Mouse (Mus musculus): ENCODE measurements at regions not wholly inside any gene's neighbourhood (a gene's known extent, or its start where the extent isn't known, plus 50 kb on each side); places are given as distances from the start of the nearest gene placed in this dataset.
A peak's percentile ranks its signal among the peaks of the same experiment; 100 is the strongest.

- H3K9me3 ChIP-seq (replicated peaks): peaks cover 4% of the 10 kb centered on the region; the same call in 1 of the 2 replicates
- WGBS: 70% methylated on average over 4 of the region's 4 CpGs
These were observed 157.5 kb downstream of the Tpra1 start for GRCm38 (mm10) chr6:89059431-89059975.

DNA sequence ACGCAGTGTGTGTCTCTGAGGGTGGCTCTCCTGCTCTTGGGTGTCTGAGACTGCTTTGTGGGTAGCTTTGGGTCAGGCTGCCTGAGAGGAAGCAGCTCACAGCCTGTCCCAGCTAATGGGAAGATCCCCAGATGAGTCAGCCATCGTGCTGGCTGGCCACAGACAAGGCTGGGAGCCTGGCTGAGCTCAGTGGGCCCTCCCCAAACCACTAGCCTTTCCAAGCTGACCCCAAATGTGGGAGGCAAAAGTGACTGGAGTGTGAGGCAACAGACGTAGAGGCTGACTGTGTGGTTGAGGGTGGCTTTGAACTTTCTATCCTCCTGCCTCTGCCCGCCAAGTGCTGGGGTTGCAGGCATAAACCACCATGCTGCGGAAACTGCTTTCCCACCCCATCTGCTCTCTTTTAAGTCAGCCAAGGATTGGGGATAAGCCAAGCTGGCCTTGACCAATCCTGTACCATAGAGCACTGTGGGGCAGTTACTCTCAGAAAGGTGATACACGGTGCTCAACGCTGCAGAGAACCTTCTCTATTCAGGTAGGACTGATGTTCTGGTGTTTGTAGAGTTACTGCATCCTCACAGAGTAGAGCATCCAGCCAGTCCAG, 163.0 kb downstream of the Tpra1 start:
- no peak for ATAC-seq (ENCODE audit: insufficient number of reproducible peaks, low FRiP score)
- Histone ChIP-seq H3K4me1 (replicated peaks) (no peaks in the 10 kb centered on the region), H3K36me3 (no peaks in the 10 kb centered on the region), H3K27ac (ENCODE audit: poor library complexity, severe bottlenecking) (no peak overlapping the region), H3K27me3 (replicated peaks) (no peaks in the 10 kb centered on the region), H3K9ac (no peak overlapping the region), H3K4me3 (no peak overlapping the region), H3K4me2 (no peak overlapping the region), H3K9me3 (replicated peaks) (peaks cover 11% of the 10 kb centered on the region)
- WGBS: 74% methylated on average over 7 of the region's 7 CpGs

More at GRCm38 (mm10) chr6:89059431-89059975, 157.5 kb downstream of the Tpra1 start:
- H3K27me3 ChIP-seq (replicated peaks): no peaks in the 10 kb centered on the region
- H3K36me3 ChIP-seq: no peaks in the 10 kb centered on the region
- H3K4me2 ChIP-seq: no peak overlapping the region
- ATAC-seq (ENCODE audit: insufficient number of reproducible peaks, low FRiP score): no peak
- no peaks in the 10 kb centered on the region for H3K4me1 ChIP-seq (replicated peaks)
- no peak overlapping the region for H3K4me3 ChIP-seq
- no peak overlapping the region for H3K9ac ChIP-seq
- no peak overlapping the region for H3K27ac ChIP-seq (ENCODE audit: poor library complexity, severe bottlenecking)

- ATAC-seq (ENCODE audit: insufficient number of reproducible peaks, low FRiP score): no peak
These were observed 164.5 kb downstream of the Tpra1 start for GRCm38 (mm10) chr6:89066588-89066987.

GRCm38 (mm10) chr6:89068286-89068685, 166.2 kb downstream of the Tpra1 start:
- Histone ChIP-seq H3K9ac (no peak overlapping the region), H3K4me3 (no peak overlapping the region), H3K4me2 (no peak overlapping the region), H3K27ac (ENCODE audit: poor library complexity, severe bottlenecking) (no peak overlapping the region), H3K27me3 (replicated peaks) (no peaks in the 10 kb centered on the region), H3K36me3 (no peaks in the 10 kb centered on the region), H3K4me1 (replicated peaks) (no peaks in the 10 kb centered on the region), H3K9me3 (replicated peaks) (peaks cover 7% of the 10 kb centered on the region)
- ATAC-seq (ENCODE audit: insufficient number of reproducible peaks, low FRiP score): no peak
- WGBS: 86% methylated on average over 5 of the region's 5 CpGs

More at GRCm38 (mm10) chr6:89066588-89066987, 164.5 kb downstream of the Tpra1 start:
- Histone ChIP-seq H3K4me3 (no peak overlapping the region), H3K9me3 (replicated peaks) (peaks cover 7% of the 10 kb centered on the region), H3K4me1 (replicated peaks) (no peaks in the 10 kb centered on the region), H3K27ac (ENCODE audit: poor library complexity, severe bottlenecking) (no peak overlapping the region), H3K27me3 (replicated peaks) (no peaks in the 10 kb centered on the region), H3K4me2 (no peak overlapping the region), H3K36me3 (no peaks in the 10 kb centered on the region), H3K9ac (no peak overlapping the region)
- WGBS: 76% methylated on average over 5 of the region's 5 CpGs

- Histone ChIP-seq H3K27ac (ENCODE audit: poor library complexity, severe bottlenecking) (no peak overlapping the region), H3K9me3 (replicated peaks) (peaks cover 7% of the 10 kb centered on the region), H3K36me3 (no peaks in the 10 kb centered on the region), H3K4me1 (replicated peaks) (no peaks in the 10 kb centered on the region), H3K27me3 (replicated peaks) (no peaks in the 10 kb centered on the region), H3K4me3 (no peak overlapping the region), H3K4me2 (no peak overlapping the region), H3K9ac (no peak overlapping the region)
- no peak for ATAC-seq (ENCODE audit: insufficient number of reproducible peaks, low FRiP score)
- WGBS: 79% methylated on average over 5 of the region's 5 CpGs
These were observed 167.1 kb downstream of the Tpra1 start for GRCm38 (mm10) chr6:89069108-89069507.

DNA sequence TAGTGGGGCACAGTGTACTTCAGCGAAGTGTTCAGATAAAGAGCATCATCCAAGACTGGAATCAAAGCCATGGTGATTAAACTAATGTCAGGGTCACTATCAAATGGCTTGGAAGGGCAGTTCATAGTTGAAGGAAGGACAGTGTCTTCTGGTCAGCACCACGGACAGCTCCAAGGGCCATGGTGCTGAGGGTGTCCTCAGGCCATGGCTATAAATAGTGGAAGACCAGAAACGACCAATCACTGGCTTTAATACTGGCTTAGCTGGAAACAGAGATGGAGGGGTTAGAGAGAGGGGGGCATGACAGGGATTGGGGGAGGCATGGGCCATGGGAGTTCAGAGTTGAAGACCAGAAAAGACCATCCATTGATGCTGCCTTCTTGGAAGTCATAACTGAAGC, 168.0 kb downstream of the Tpra1 start:
- Histone ChIP-seq H3K36me3 (no peaks in the 10 kb centered on the region), H3K27me3 (replicated peaks) (no peaks in the 10 kb centered on the region), H3K4me1 (replicated peaks) (no peaks in the 10 kb centered on the region), H3K9me3 (replicated peaks) (peaks cover 7% of the 10 kb centered on the region), H3K4me3 (no peak overlapping the region), H3K27ac (ENCODE audit: poor library complexity, severe bottlenecking) (no peak overlapping the region), H3K9ac (no peak overlapping the region), H3K4me2 (no peak overlapping the region)
- ATAC-seq (ENCODE audit: insufficient number of reproducible peaks, low FRiP score): no peak
- 12% methylated on average over 3 of the region's 3 CpGs for WGBS

DNA sequence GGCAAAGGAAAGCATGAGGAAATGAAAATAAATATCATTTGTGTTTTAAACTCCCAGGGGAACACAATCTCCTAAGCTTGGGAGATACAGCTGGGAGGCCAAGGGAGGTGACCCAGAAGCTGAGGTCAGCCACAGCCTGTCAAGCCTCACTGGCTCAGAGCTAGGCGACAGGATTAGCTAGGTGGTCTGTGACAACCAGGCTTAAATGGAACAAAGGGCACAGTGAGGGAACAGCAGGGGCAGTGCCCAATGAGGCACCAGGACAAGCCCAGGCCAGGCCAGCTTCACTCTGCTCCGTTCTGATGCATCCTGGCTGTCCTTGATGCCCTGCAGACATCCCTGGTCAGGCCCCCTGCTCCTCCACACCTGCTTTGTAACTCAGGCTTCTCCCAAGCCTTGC, 169.7 kb downstream of the Tpra1 start:
- 45% methylated on average over 2 of the region's 2 CpGs for WGBS
- H3K36me3 ChIP-seq: no peaks in the 10 kb centered on the region

DNA sequence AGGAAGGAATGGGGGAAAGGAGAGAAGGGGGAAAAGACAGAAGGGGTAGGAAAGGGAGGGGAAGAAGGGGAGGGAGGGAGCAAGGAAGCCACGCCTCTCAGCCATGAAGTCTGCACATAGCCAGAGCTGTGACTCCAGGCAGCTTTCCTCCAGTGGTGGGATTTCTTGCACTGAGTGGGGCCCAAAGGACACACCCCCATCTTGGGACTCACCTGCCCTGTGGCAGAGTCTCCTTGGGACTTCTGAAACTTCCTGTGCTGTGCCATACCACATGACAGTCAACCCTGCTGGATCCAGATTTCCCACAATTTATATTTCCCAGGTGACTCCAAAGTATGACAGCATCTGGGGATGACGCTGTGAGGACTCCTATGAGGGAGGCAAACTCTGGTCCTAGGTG, 170.5 kb downstream of the Tpra1 start:
- Histone ChIP-seq H3K36me3 (no peaks in the 10 kb centered on the region), H3K27ac (ENCODE audit: poor library complexity, severe bottlenecking) (no peak overlapping the region), H3K9me3 (replicated peaks) (peaks cover 4% of the 10 kb centered on the region), H3K4me2 (no peak overlapping the region), H3K4me3 (no peak overlapping the region), H3K9ac (no peak overlapping the region), H3K4me1 (replicated peaks) (no peaks in the 10 kb centered on the region), H3K27me3 (replicated peaks) (no peaks in the 10 kb centered on the region)
- WGBS: 55% methylated on average over 2 of the region's 2 CpGs
- ATAC-seq (ENCODE audit: insufficient number of reproducible peaks, low FRiP score): 0 out of 2 replicates have a peak, but pooled peaks have one; percentile 33

More for the DNA sequence above, 169.7 kb downstream of the Tpra1 start:
- Histone ChIP-seq H3K9ac (no peak overlapping the region), H3K4me1 (replicated peaks) (no peaks in the 10 kb centered on the region), H3K27ac (ENCODE audit: poor library complexity, severe bottlenecking) (no peak overlapping the region), H3K4me2 (no peak overlapping the region), H3K27me3 (replicated peaks) (no peaks in the 10 kb centered on the region), H3K4me3 (no peak overlapping the region), H3K9me3 (replicated peaks) (peaks cover 7% of the 10 kb centered on the region)
- ATAC-seq (ENCODE audit: insufficient number of reproducible peaks, low FRiP score): no peak

- no peaks in the 10 kb centered on the region for H3K9me3 ChIP-seq (replicated peaks)
- H3K4me2 ChIP-seq: no peak overlapping the region
- WGBS: 45% methylated on average over 6 of the region's 6 CpGs
- no peaks in the 10 kb centered on the region for H3K4me1 ChIP-seq (replicated peaks)
- ATAC-seq (ENCODE audit: insufficient number of reproducible peaks, low FRiP score): no peak
- H3K27ac ChIP-seq (ENCODE audit: poor library complexity, severe bottlenecking): no peak overlapping the region
- no peaks in the 10 kb centered on the region for H3K27me3 ChIP-seq (replicated peaks)
- no peak overlapping the region for H3K4me3 ChIP-seq
- H3K9ac ChIP-seq: no peak overlapping the region
- no peaks in the 10 kb centered on the region for H3K36me3 ChIP-seq
These were observed 179.7 kb downstream of the Tpra1 start for GRCm38 (mm10) chr6:89081624-89082300.

- Histone ChIP-seq H3K4me1 (replicated peaks) (no peaks in the 10 kb centered on the region), H3K36me3 (no peaks in the 10 kb centered on the region), H3K4me3 (no peak overlapping the region), H3K9me3 (replicated peaks) (peaks cover 2% of the 10 kb centered on the region; the same call in 1 of the 2 replicates), H3K27ac (ENCODE audit: poor library complexity, severe bottlenecking) (no peak overlapping the region), H3K9ac (no peak overlapping the region), H3K4me2 (no peak overlapping the region), H3K27me3 (replicated peaks) (no peaks in the 10 kb centered on the region)
- 87% methylated on average over 3 of the region's 3 CpGs for WGBS
- ATAC-seq (ENCODE audit: insufficient number of reproducible peaks, low FRiP score): no peak
These were observed 182.4 kb downstream of the Tpra1 start for GRCm38 (mm10) chr6:89084437-89084836.

GRCm38 (mm10) chr6:89085151-89085550, 183.1 kb downstream of the Tpra1 start:
- no peaks in the 10 kb centered on the region for H3K27me3 ChIP-seq (replicated peaks)
- H3K9ac ChIP-seq: no peak overlapping the region
- ATAC-seq (ENCODE audit: insufficient number of reproducible peaks, low FRiP score): no peak
- peaks cover 6% of the 10 kb centered on the region; the same call in 1 of the 2 replicates for H3K9me3 ChIP-seq (replicated peaks)
- no peak overlapping the region for H3K27ac ChIP-seq (ENCODE audit: poor library complexity, severe bottlenecking)
- WGBS: 81% methylated on average over 6 of the region's 6 CpGs
- H3K4me2 ChIP-seq: no peak overlapping the region
- H3K4me1 ChIP-seq (replicated peaks): no peaks in the 10 kb centered on the region
- H3K36me3 ChIP-seq: no peaks in the 10 kb centered on the region
- H3K4me3 ChIP-seq: no peak overlapping the region
